Mouse (Mus musculus): ENCODE data around the gene Ampd1. TPM values are rescaled to one million over a fixed set of nuclear protein-coding genes. Genes with fewer than 3 reads are reported as not detected.

Ampd1 gene
- polyA plus RNA-seq, 1 experiment from 2014 or later = not detected

GRCm38 (mm10) chr3:103081051-103081450, 7.2 kb downstream of the Ampd1 start:
- 64% methylated on average over 11 of the region's 11 CpGs for WGBS
- ATAC-seq (ENCODE audit: low read depth) = no peak
- H3K9ac ChIP-seq = no peak overlapping the region

GRCm38 (mm10) chr3:103081861-103082453, 8.1 kb downstream of the Ampd1 start:
- H3K27ac ChIP-seq (replicated peaks) = no peak overlapping the region
- H3K9ac ChIP-seq = no peak overlapping the region
- H3K4me2 ChIP-seq = no peak overlapping the region
- no peaks in the 10 kb centered on the region for H3K27me3 ChIP-seq
- H3K36me3 ChIP-seq = no peaks in the 10 kb centered on the region
- 89% methylated on average over 17 of the region's 17 CpGs for WGBS
- H3K4me1 ChIP-seq (replicated peaks) = no peaks in the 10 kb centered on the region
- H3K4me3 ChIP-seq = no peak overlapping the region
- no peaks in the 10 kb centered on the region for H3K9me3 ChIP-seq
- ATAC-seq (ENCODE audit: low read depth) = no peak

More at GRCm38 (mm10) chr3:103081051-103081450, 7.2 kb downstream of the Ampd1 start:
- Histone ChIP-seq H3K4me2 (no peak overlapping the region), H3K9me3 (no peaks in the 10 kb centered on the region), H3K4me1 (replicated peaks) (no peaks in the 10 kb centered on the region), H3K27ac (replicated peaks) (no peak overlapping the region), H3K36me3 (no peaks in the 10 kb centered on the region), H3K27me3 (no peaks in the 10 kb centered on the region), H3K4me3 (no peak overlapping the region)

- 90% methylated on average over 5 of the region's 5 CpGs for WGBS
- Histone ChIP-seq H3K27me3 (no peaks in the 10 kb centered on the region), H3K27ac (replicated peaks) (no peak overlapping the region), H3K9ac (no peak overlapping the region), H3K4me2 (no peak overlapping the region), H3K36me3 (no peaks in the 10 kb centered on the region), H3K9me3 (no peaks in the 10 kb centered on the region), H3K4me3 (no peak overlapping the region), H3K4me1 (replicated peaks) (no peaks in the 10 kb centered on the region)
- no peak for ATAC-seq (ENCODE audit: low read depth)
Measured at GRCm38 (mm10) chr3:103082761-103083160, 8.9 kb downstream of the Ampd1 start.

GRCm38 (mm10) chr3:103085986-103086385, 12.2 kb downstream of the Ampd1 start:
- Histone ChIP-seq H3K27ac (replicated peaks) (no peak overlapping the region), H3K9me3 (no peaks in the 10 kb centered on the region), H3K27me3 (no peaks in the 10 kb centered on the region), H3K4me1 (replicated peaks) (no peaks in the 10 kb centered on the region), H3K36me3 (no peaks in the 10 kb centered on the region), H3K9ac (no peak overlapping the region), H3K4me2 (no peak overlapping the region), H3K4me3 (no peak overlapping the region)
- WGBS = 69% methylated on average over 3 of the region's 3 CpGs
- ATAC-seq (ENCODE audit: low read depth) = no peak

- Histone ChIP-seq H3K27me3 (no peaks in the 10 kb centered on the region), H3K27ac (replicated peaks) (no peak overlapping the region), H3K9me3 (no peaks in the 10 kb centered on the region), H3K4me3 (no peak overlapping the region), H3K9ac (no peak overlapping the region), H3K4me2 (no peak overlapping the region), H3K36me3 (no peaks in the 10 kb centered on the region), H3K4me1 (replicated peaks) (no peaks in the 10 kb centered on the region)
- ATAC-seq (ENCODE audit: low read depth) = no peak
- WGBS = 100% methylated on average over 2 of the region's 2 CpGs
Measured at GRCm38 (mm10) chr3:103091753-103092152, 17.9 kb downstream of the Ampd1 start.

- H3K9ac ChIP-seq = no peak overlapping the region
Measured at GRCm38 (mm10) chr3:103098662-103099061, 24.8 kb downstream of the Ampd1 start.

GRCm38 (mm10) chr3:103099667-103100066, 25.9 kb downstream of the Ampd1 start:
- no peaks in the 10 kb centered on the region for H3K36me3 ChIP-seq
- ATAC-seq (ENCODE audit: low read depth) = no peak
- no peak overlapping the region for H3K4me2 ChIP-seq
- peaks cover 17% of the 10 kb centered on the region for H3K4me1 ChIP-seq (replicated peaks)
- H3K27ac ChIP-seq (replicated peaks) = no peak overlapping the region
- H3K9ac ChIP-seq = no peak overlapping the region
- H3K4me3 ChIP-seq = no peak overlapping the region
- no peaks in the 10 kb centered on the region for H3K9me3 ChIP-seq
- H3K27me3 ChIP-seq = peaks cover 44% of the 10 kb centered on the region
- WGBS = 82% methylated on average over 6 of the region's 6 CpGs

More at GRCm38 (mm10) chr3:103098662-103099061, 24.8 kb downstream of the Ampd1 start:
- WGBS = 78% methylated on average over 23 of the region's 23 CpGs
- Histone ChIP-seq H3K4me2 (no peak overlapping the region), H3K27me3 (peaks cover 34% of the 10 kb centered on the region), H3K36me3 (no peaks in the 10 kb centered on the region), H3K27ac (replicated peaks) (no peak overlapping the region), H3K4me1 (replicated peaks) (peaks cover 17% of the 10 kb centered on the region), H3K4me3 (no peak overlapping the region), H3K9me3 (no peaks in the 10 kb centered on the region)
- no peak for ATAC-seq (ENCODE audit: low read depth)

GRCm38 (mm10) chr3:103100735-103101134, 26.9 kb downstream of the Ampd1 start:
- 71% methylated on average over 2 of the region's 2 CpGs for WGBS
- peaks cover 49% of the 10 kb centered on the region for H3K27me3 ChIP-seq
- H3K4me1 ChIP-seq (replicated peaks) = peaks cover 17% of the 10 kb centered on the region
- no peaks in the 10 kb centered on the region for H3K36me3 ChIP-seq
- no peak overlapping the region for H3K27ac ChIP-seq (replicated peaks)
- no peak overlapping the region for H3K4me3 ChIP-seq
- H3K9ac ChIP-seq = no peak overlapping the region
- H3K9me3 ChIP-seq = no peaks in the 10 kb centered on the region
- H3K4me2 ChIP-seq = no peak overlapping the region
- ATAC-seq (ENCODE audit: low read depth) = no peak

GRCm38 (mm10) chr3:103101194-103101593, 27.4 kb downstream of the Ampd1 start:
- Histone ChIP-seq H3K9me3 (no peaks in the 10 kb centered on the region), H3K4me1 (replicated peaks) (peaks cover 17% of the 10 kb centered on the region), H3K9ac (no peak overlapping the region), H3K27me3 (peaks cover 53% of the 10 kb centered on the region), H3K27ac (replicated peaks) (no peak overlapping the region), H3K4me2 (no peak overlapping the region), H3K4me3 (no peak overlapping the region), H3K36me3 (no peaks in the 10 kb centered on the region)
- 68% methylated on average over 5 of the region's 5 CpGs for WGBS
- ATAC-seq (ENCODE audit: low read depth) = no peak

- Histone ChIP-seq H3K9ac (peak overlapping the region; percentile 70), H3K36me3 (no peaks in the 10 kb centered on the region), H3K4me2 (peak overlapping the region; percentile 93), H3K4me1 (replicated peaks) (peaks cover 17% of the 10 kb centered on the region), H3K9me3 (no peaks in the 10 kb centered on the region), H3K27ac (replicated peaks) (no peak overlapping the region), H3K4me3 (peak overlapping the region; percentile 60), H3K27me3 (peaks cover 53% of the 10 kb centered on the region)
- peak; percentile 38 for ATAC-seq (ENCODE audit: low read depth)
- WGBS = 3% methylated on average over 14 of the region's 14 CpGs
Measured at GRCm38 (mm10) chr3:103101909-103102308, 28.1 kb downstream of the Ampd1 start.

- peak within 1 kb of the TSS; percentile 93 for H3K4me2 ChIP-seq
- no peaks in the 10 kb centered on the region for H3K36me3 ChIP-seq
- peak within 1 kb of the TSS; percentile 70 for H3K9ac ChIP-seq
- peaks cover 17% of the 10 kb centered on the region for H3K4me1 ChIP-seq (replicated peaks)
- WGBS = 2% methylated on average over 68 of the region's 72 CpGs
- H3K27ac ChIP-seq (replicated peaks) = no peak within 1 kb of the TSS
- H3K9me3 ChIP-seq = no peaks in the 10 kb centered on the region
- H3K4me3 ChIP-seq = peak within 1 kb of the TSS; percentile 60
- H3K27me3 ChIP-seq = peaks cover 53% of the 10 kb centered on the region
- ATAC-seq (ENCODE audit: low read depth) = peak; percentile 97
Measured at GRCm38 (mm10) chr3:103102454-103103390, 28.9 kb downstream of the Ampd1 start, which contains the start of gene Dennd2c. Gene Dennd2c, plus strand, starts transcription at chr3:103102604.

GRCm38 (mm10) chr3:103107565-103108240, 33.9 kb downstream of the Ampd1 start:
- WGBS = 86% methylated on average over 7 of the region's 7 CpGs
- no peak for ATAC-seq (ENCODE audit: low read depth)

More at GRCm38 (mm10) chr3:103107565-103108240, 33.9 kb downstream of the Ampd1 start:
- peaks cover 7% of the 10 kb centered on the region for H3K4me1 ChIP-seq (replicated peaks)
- no peaks in the 10 kb centered on the region for H3K9me3 ChIP-seq
- peaks cover 28% of the 10 kb centered on the region for H3K27me3 ChIP-seq
- H3K36me3 ChIP-seq = no peaks in the 10 kb centered on the region
- no peak overlapping the region for H3K4me2 ChIP-seq
- no peak overlapping the region for H3K4me3 ChIP-seq
- H3K27ac ChIP-seq (replicated peaks) = no peak overlapping the region
- H3K9ac ChIP-seq = no peak overlapping the region
